Mouse (Mus musculus): ENCODE data around the gene Dlx2. TPM values are rescaled to one million over a fixed set of nuclear protein-coding genes. Genes with fewer than 3 reads are reported as not detected.

Gene Dlx2
- total and polyA plus RNA-seq, 2 experiments from 2014 or later = 1.1 TPM; not detected in 1

DNA sequence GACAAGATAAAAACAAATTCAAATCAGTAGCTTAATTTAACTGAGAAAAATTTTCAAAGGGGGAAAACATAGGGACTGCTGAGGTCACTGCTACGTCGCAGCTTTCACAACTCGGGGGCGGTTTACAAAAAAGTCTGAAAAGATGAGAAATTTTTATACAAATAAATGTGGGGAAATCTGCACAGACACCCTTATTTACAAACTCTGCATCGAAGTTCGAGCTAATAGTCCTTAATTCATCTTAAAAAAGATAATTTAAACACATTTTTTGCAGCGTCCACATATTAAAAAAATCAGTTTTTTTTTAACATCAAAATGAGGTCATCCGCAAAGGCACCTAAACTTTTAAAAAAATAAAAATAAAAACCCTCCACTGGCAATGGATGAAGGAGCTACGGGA, 3.0 kb downstream of the Dlx2 start:
- Histone ChIP-seq H3K4me3 (ENCODE audit: low read depth, low read length) (peak overlapping the region; percentile 2; the same call in 1 of the 2 replicates), H3K27me3 (ENCODE audit: control insufficient read depth, insufficient read depth, low read length) (peaks cover 97% of the 10 kb centered on the region), H3K4me2 (ENCODE audit: low read depth, low read length) (no peak overlapping the region), H3K9me3 (replicated peaks; ENCODE audit: control insufficient read depth, low read length) (no peaks in the 10 kb centered on the region), H3K4me1 (ENCODE audit: control insufficient read depth, insufficient read depth) (peaks cover 11% of the 10 kb centered on the region; the same call in 1 of the 2 replicates), H3K9ac (replicated peaks; ENCODE audit: low read depth, low read length) (no peak overlapping the region), H3K36me3 (replicated peaks; ENCODE audit: control insufficient read depth, insufficient read depth, low read length) (no peaks in the 10 kb centered on the region), H3K27ac (ENCODE audit: low read depth) (no peak overlapping the region)
- ATAC-seq (ENCODE audit: insufficient read depth, low read depth) (no peak), DNase-seq (ENCODE audit: low spot score) (no peak)
- 11% methylated on average over 9 of the region's 9 CpGs for WGBS
- no peak for TF ChIP-seq EP300 (IDR thresholded peaks at IDR 0.05; ENCODE audit: low read depth)
- no peak for TF ChIP-seq CTCF (IDR thresholded peaks at IDR 0.05; ENCODE audit: low read depth)

- Histone ChIP-seq H3K27ac (ENCODE audit: low read depth) (no peak overlapping the region), H3K27me3 (ENCODE audit: control insufficient read depth, insufficient read depth, low read length) (peaks cover 97% of the 10 kb centered on the region), H3K4me2 (ENCODE audit: low read depth, low read length) (0 out of 2 replicates have a peak overlapping the region, but pooled peaks have one; percentile 32), H3K36me3 (replicated peaks; ENCODE audit: control insufficient read depth, insufficient read depth, low read length) (no peaks in the 10 kb centered on the region), H3K9ac (replicated peaks; ENCODE audit: low read depth, low read length) (no peak overlapping the region), H3K4me1 (ENCODE audit: control insufficient read depth, insufficient read depth) (peaks cover 11% of the 10 kb centered on the region; the same call in 1 of the 2 replicates), H3K9me3 (replicated peaks; ENCODE audit: control insufficient read depth, low read length) (no peaks in the 10 kb centered on the region), H3K4me3 (ENCODE audit: low read depth, low read length) (0 out of 2 replicates have a peak overlapping the region, but pooled peaks have one; percentile 4)
- ATAC-seq (ENCODE audit: insufficient read depth, low read depth) = peak; percentile 27
- no peak for TF ChIP-seq CTCF (IDR thresholded peaks at IDR 0.05; ENCODE audit: low read depth)
- TF ChIP-seq EP300 (IDR thresholded peaks at IDR 0.05; ENCODE audit: low read depth) = no peak
- DNase-seq (ENCODE audit: low spot score) = no peak
- 1% methylated on average over 30 of the region's 30 CpGs for WGBS
Observed at GRCm38 (mm10) chr2:71542816-71543301, 3.7 kb downstream of the Dlx2 start.

GRCm38 (mm10) chr2:71542227-71542815, 4.2 kb downstream of the Dlx2 start:
- DNase-seq (ENCODE audit: low spot score) (no peak), ATAC-seq (ENCODE audit: insufficient read depth, low read depth) (no peak)
- Histone ChIP-seq H3K4me2 (ENCODE audit: low read depth, low read length) (no peak overlapping the region), H3K27me3 (ENCODE audit: control insufficient read depth, insufficient read depth, low read length) (peaks cover 100% of the 10 kb centered on the region), H3K4me3 (ENCODE audit: low read depth, low read length) (no peak overlapping the region), H3K36me3 (replicated peaks; ENCODE audit: control insufficient read depth, insufficient read depth, low read length) (no peaks in the 10 kb centered on the region), H3K4me1 (ENCODE audit: control insufficient read depth, insufficient read depth) (peaks cover 11% of the 10 kb centered on the region; the same call in 1 of the 2 replicates), H3K9me3 (replicated peaks; ENCODE audit: control insufficient read depth, low read length) (no peaks in the 10 kb centered on the region), H3K27ac (ENCODE audit: low read depth) (no peak overlapping the region), H3K9ac (replicated peaks; ENCODE audit: low read depth, low read length) (no peak overlapping the region)
- WGBS = 6% methylated on average over 11 of the region's 11 CpGs
- TF ChIP-seq EP300 (IDR thresholded peaks at IDR 0.05; ENCODE audit: low read depth) (no peak), CTCF (IDR thresholded peaks at IDR 0.05; ENCODE audit: low read depth) (no peak)

DNA sequence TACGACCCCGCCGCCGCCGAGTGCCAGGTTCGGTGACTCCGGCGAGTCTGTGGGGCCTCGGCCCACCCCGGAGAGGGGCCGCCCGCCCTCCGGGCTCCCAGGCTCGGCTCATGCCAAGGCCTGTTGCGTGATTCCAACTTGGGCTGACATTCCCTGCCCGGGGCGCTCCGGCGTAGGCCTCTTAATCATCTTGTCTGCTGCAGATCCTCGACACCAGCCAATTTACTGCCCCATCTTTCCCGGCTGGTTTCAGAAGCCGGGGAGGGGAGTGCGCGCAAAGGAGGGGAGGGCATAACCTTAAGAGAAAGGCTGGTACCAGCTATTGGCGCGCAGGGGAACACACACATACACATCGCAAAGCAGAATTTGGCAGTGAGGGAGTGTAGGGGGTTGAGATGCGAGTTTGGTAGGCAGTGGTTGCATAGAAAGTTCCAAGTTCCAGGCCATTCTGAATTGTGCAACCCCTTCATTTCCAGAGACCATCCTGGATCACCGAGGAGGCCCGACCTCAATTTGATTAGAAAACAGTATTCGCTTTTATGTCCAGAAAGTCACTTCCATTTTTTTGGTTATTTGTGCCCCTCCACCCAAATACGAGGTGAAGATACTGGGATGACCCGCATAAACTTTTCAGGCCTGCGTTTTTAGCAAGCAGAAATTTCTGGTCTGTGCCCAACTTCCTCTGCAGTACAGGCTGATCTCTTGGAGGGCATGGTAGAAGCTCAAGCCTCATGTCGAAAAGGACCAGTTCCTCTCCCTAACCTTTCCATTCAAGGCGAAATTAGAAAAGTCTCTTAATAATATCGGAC, 4.9 kb downstream of the Dlx2 start:
- WGBS = 7% methylated on average over 37 of the region's 37 CpGs
- DNase-seq (ENCODE audit: low spot score) (no peak), ATAC-seq (ENCODE audit: insufficient read depth, low read depth) (no peak)
- H3K27ac ChIP-seq (ENCODE audit: low read depth) = no peak overlapping the region
- no peak overlapping the region for H3K9ac ChIP-seq (replicated peaks; ENCODE audit: low read depth, low read length)
- H3K36me3 ChIP-seq (replicated peaks; ENCODE audit: control insufficient read depth, insufficient read depth, low read length) = no peaks in the 10 kb centered on the region
- TF ChIP-seq CTCF (IDR thresholded peaks at IDR 0.05; ENCODE audit: low read depth) (no peak), EP300 (IDR thresholded peaks at IDR 0.05; ENCODE audit: low read depth) (no peak)
- peaks cover 11% of the 10 kb centered on the region; the same call in 1 of the 2 replicates for H3K4me1 ChIP-seq (ENCODE audit: control insufficient read depth, insufficient read depth)
- H3K4me2 ChIP-seq (ENCODE audit: low read depth, low read length) = peak overlapping the region; percentile 16
- peaks cover 100% of the 10 kb centered on the region for H3K27me3 ChIP-seq (ENCODE audit: control insufficient read depth, insufficient read depth, low read length)
- H3K4me3 ChIP-seq (ENCODE audit: low read depth, low read length) = peak overlapping the region; percentile 24
- H3K9me3 ChIP-seq (replicated peaks; ENCODE audit: control insufficient read depth, low read length) = no peaks in the 10 kb centered on the region

DNA sequence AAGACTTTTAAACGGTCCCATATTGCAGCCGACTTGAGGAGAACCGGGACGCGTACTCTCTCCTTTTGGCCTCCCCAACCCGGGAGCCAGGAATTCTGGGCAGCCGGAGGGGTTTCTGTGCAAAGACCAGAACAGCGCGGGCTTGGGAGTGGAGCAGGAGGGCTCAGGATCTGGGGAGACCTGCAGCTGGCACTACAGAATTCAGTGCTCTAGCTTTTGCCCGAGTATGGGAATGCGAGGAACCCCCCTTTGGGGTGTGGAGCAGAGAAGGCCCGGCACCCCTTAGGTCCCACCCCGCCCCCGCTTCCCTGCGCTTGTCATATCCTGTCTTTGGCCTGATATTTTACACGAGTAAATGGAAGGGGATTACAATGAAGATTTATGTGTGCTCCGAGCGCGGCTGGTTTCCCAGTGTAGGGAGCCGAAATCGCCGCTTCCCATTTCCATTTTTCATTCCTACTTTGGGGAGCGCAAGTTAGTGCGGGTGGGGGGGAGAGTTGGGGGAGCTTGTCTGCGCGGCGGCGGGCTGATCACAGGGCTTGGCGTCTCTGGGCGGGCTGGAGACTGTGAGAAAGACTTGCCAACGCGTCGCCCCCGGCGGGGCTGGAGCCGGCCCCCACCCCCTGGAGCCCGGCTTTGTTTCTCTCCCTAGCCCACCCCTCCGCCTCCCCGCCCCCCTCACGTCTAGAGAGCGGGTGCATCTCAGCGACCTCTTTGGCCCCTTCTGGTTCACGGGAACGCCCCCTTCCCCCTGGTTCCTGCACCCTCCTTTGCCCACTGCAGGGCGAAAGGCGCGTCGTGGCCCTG, 5.7 kb downstream of the Dlx2 start:
- H3K9me3 ChIP-seq (replicated peaks; ENCODE audit: control insufficient read depth, low read length) = no peaks in the 10 kb centered on the region
- peak overlapping the region; percentile 16 for H3K4me2 ChIP-seq (ENCODE audit: low read depth, low read length)
- H3K4me1 ChIP-seq (ENCODE audit: control insufficient read depth, insufficient read depth) = 0 out of 2 replicates have a peak, but pooled peaks cover 5% of the 10 kb centered on the region
- H3K27ac ChIP-seq (ENCODE audit: low read depth) = no peak overlapping the region
- H3K27me3 ChIP-seq (ENCODE audit: control insufficient read depth, insufficient read depth, low read length) = peaks cover 100% of the 10 kb centered on the region
- ATAC-seq (ENCODE audit: insufficient read depth, low read depth) (no peak), DNase-seq (ENCODE audit: low spot score) (no peak)
- no peak overlapping the region for H3K9ac ChIP-seq (replicated peaks; ENCODE audit: low read depth, low read length)
- H3K36me3 ChIP-seq (replicated peaks; ENCODE audit: control insufficient read depth, insufficient read depth, low read length) = no peaks in the 10 kb centered on the region
- 2% methylated on average over 48 of the region's 48 CpGs for WGBS
- peak overlapping the region; percentile 24 for H3K4me3 ChIP-seq (ENCODE audit: low read depth, low read length)
- no peak for TF ChIP-seq EP300 (IDR thresholded peaks at IDR 0.05; ENCODE audit: low read depth)
- no peak for TF ChIP-seq CTCF (IDR thresholded peaks at IDR 0.05; ENCODE audit: low read depth)
